Mouse (Mus musculus) MEL (cell line): ENCODE measurements at regions not wholly inside any gene's neighbourhood (a gene's known extent, or its start where the extent isn't known, plus 50 kb on each side); places are given as distances from the start of the nearest gene placed in this dataset.

Experiments
- DNase-seq: peaks from one replicate; pipeline ENCODE4 v3.0.0; 2011; ENCODE audit warnings: low read depth, low spot score
- H3K27ac ChIP-seq: 2 replicates; pipeline ENCODE4 v1.5.1; 2012; ENCODE audit warnings: low read depth, mild to moderate bottlenecking, control low read depth, low read length, moderate library complexity; ENCODE audit not compliant: control insufficient read depth
- H3K27me3 ChIP-seq, 2 experiments: fragments of 150-350 bp in 1 of 2; sonication (generic) in 1 of 2; 2 replicates each; pipeline ENCODE4 v1.6.1; 2012; ENCODE audit warnings: low read length in 2 of 2, mild to moderate bottlenecking in 2 of 2, improper control_type of control experiment in 1 of 2, moderate library complexity in 1 of 2; ENCODE audit not compliant: insufficient read depth in 2 of 2, control insufficient read depth in 1 of 2
- H3K36me3 ChIP-seq, 2 experiments: 2 replicates each; pipeline ENCODE4 v1.6.1; 2012 to 2014; ENCODE audit warnings: low read length in 2 of 2, improper control_type of control experiment in 1 of 2, inconsistent platforms in 1 of 2, mild to moderate bottlenecking in 1 of 2; ENCODE audit not compliant: insufficient read depth in 2 of 2, control insufficient read depth in 1 of 2
- H3K4me1 ChIP-seq, 2 experiments: fragments of 150-350 bp in 1 of 2; sonication (generic) in 1 of 2; 2 replicates each; pipeline ENCODE4 v1.6.1; 2012; ENCODE audit warnings: low read length in 2 of 2, improper control_type of control experiment in 1 of 2, mild to moderate bottlenecking in 1 of 2; ENCODE audit not compliant: insufficient read depth in 2 of 2, control insufficient read depth in 1 of 2
- H3K4me3 ChIP-seq, 2 experiments: fragments of 150-350 bp in 1 of 2; sonication (generic) in 1 of 2; 2 replicates each; pipeline ENCODE4 v1.5.1; 2012; ENCODE audit warnings: low read depth in 2 of 2, low read length in 2 of 2, mild to moderate bottlenecking in 2 of 2, moderate library complexity in 2 of 2, control low read depth in 1 of 2, improper control_type of control experiment in 1 of 2; ENCODE audit not compliant: control insufficient read depth in 1 of 2, insufficient read depth in 1 of 2
- H3K79me2 ChIP-seq: 2 replicates; pipeline ENCODE4 v1.6.1; 2012; ENCODE audit warnings: mild to moderate bottlenecking, low read length, moderate library complexity; ENCODE audit not compliant: control insufficient read depth, poor library complexity, insufficient read depth
- H3K9ac ChIP-seq: 2 replicates; pipeline ENCODE4 v1.6.1; 2012; ENCODE audit warnings: low read depth, mild to moderate bottlenecking, control low read depth, low read length, moderate library complexity; ENCODE audit not compliant: control insufficient read depth, poor library complexity, severe bottlenecking
- H3K9me3 ChIP-seq: fragments of 150-350 bp; sonication (generic); replicated peaks from 2 replicates; pipeline ENCODE4 v1.6.1; 2012; ENCODE audit warnings: mild to moderate bottlenecking, low read length, improper control_type of control experiment, moderate library complexity; ENCODE audit not compliant: insufficient read depth
- BHLHE40 ChIP-seq: IDR thresholded peaks from 2 replicates; pipeline ENCODE4 v1.6.1; 2012; ENCODE audit warnings: low read depth, mild to moderate bottlenecking, inconsistent platforms, low read length, improper control_type of control experiment, borderline replicate concordance
- CHD1 ChIP-seq: IDR thresholded peaks from 2 replicates; pipeline ENCODE4 v1.6.1; 2012; ENCODE audit warnings: low read depth, mild to moderate bottlenecking, inconsistent platforms, low read length, improper control_type of control experiment
- CTCF ChIP-seq, 3 experiments: IDR thresholded peaks in 2 of 3; conservative IDR thresholded peaks in 1 of 3; 2 replicates each; pipeline ENCODE4 v1.5.1; 2011 to 2012; ENCODE audit warnings: low read length in 3 of 3, low read depth in 2 of 3, mild to moderate bottlenecking in 2 of 3, improper control_type of control experiment in 1 of 3, inconsistent platforms in 1 of 3, mixed read lengths in 1 of 3, moderate library complexity in 1 of 3; ENCODE audit not compliant: control insufficient read depth in 1 of 3, insufficient read depth in 1 of 3, poor library complexity in 1 of 3, severe bottlenecking in 1 of 3
- ELF1 ChIP-seq: IDR thresholded peaks from 2 replicates; pipeline ENCODE4 v1.6.1; 2014; ENCODE audit warnings: low read depth, mild to moderate bottlenecking, inconsistent platforms, low read length, improper control_type of control experiment, moderate library complexity
- EP300 ChIP-seq, 2 experiments: IDR thresholded peaks; 2 replicates each; pipeline ENCODE4 v1.6.1; 2011; ENCODE audit warnings: improper control_type of control experiment in 2 of 2, low read length in 2 of 2, low read depth in 1 of 2, mild to moderate bottlenecking in 1 of 2
- GABPA ChIP-seq: IDR thresholded peaks from 2 replicates; pipeline ENCODE4 v1.6.1; 2012; ENCODE audit warnings: low read depth, mild to moderate bottlenecking, inconsistent platforms, low read length, improper control_type of control experiment, moderate library complexity
- GATA1 ChIP-seq: IDR thresholded peaks from 2 replicates; pipeline ENCODE4 v1.6.1; 2011; ENCODE audit warnings: low read depth, low read length, improper control_type of control experiment
- JUND ChIP-seq: IDR thresholded peaks from 2 replicates; pipeline ENCODE4 v1.6.1; 2011; ENCODE audit warnings: low read depth, mild to moderate bottlenecking, improper control_type of control experiment, low read length
- KAT2A ChIP-seq: conservative IDR thresholded peaks from 2 replicates; pipeline ENCODE4 v1.6.1; 2012; ENCODE audit warnings: low read depth, low read length, improper control_type of control experiment, inconsistent platforms
- MEF2A ChIP-seq: IDR thresholded peaks from 2 replicates; pipeline ENCODE4 v1.6.1; 2014; ENCODE audit warnings: low read depth, mild to moderate bottlenecking, inconsistent platforms, low read length, improper control_type of control experiment; ENCODE audit not compliant: poor library complexity, insufficient replicate concordance, severe bottlenecking; ENCODE audit errors: extremely low read depth
- MYC ChIP-seq: IDR thresholded peaks from 2 replicates; pipeline ENCODE4 v1.6.1; 2011; ENCODE audit warnings: low read depth, mild to moderate bottlenecking, low read length, improper control_type of control experiment, moderate library complexity
- NELFE ChIP-seq: IDR thresholded peaks from 2 replicates; pipeline ENCODE4 v1.6.1; 2011; ENCODE audit warnings: low read depth, low read length, improper control_type of control experiment
- POLR2A ChIP-seq, 2 experiments: IDR thresholded peaks; 2 replicates each; pipeline ENCODE4 v1.6.1; 2011 to 2012; ENCODE audit warnings: low read length in 2 of 2, mild to moderate bottlenecking in 2 of 2, control low read depth in 1 of 2, improper control_type of control experiment in 1 of 2, low read depth in 1 of 2, moderate library complexity in 1 of 2; ENCODE audit not compliant: control insufficient read depth in 1 of 2, insufficient read depth in 1 of 2, poor library complexity in 1 of 2
- POLR2AphosphoS5 ChIP-seq: IDR thresholded peaks from 2 replicates; pipeline ENCODE4 v1.6.1; 2012; ENCODE audit warnings: low read depth, borderline replicate concordance, mild to moderate bottlenecking, inconsistent platforms, low read length, moderate library complexity, mixed read lengths
- RCOR1 ChIP-seq: IDR thresholded peaks from 2 replicates; pipeline ENCODE4 v1.6.1; 2012; ENCODE audit warnings: low read depth, mild to moderate bottlenecking, inconsistent platforms, low read length, improper control_type of control experiment
- SIN3A ChIP-seq: IDR thresholded peaks from 2 replicates; pipeline ENCODE4 v1.6.1; 2012; ENCODE audit warnings: low read length, improper control_type of control experiment, inconsistent platforms
- TCF12 ChIP-seq: IDR thresholded peaks from 2 replicates; pipeline ENCODE4 v1.6.1; 2014; ENCODE audit warnings: low read depth, mild to moderate bottlenecking, inconsistent platforms, low read length, improper control_type of control experiment, moderate library complexity
- ZC3H11A ChIP-seq: IDR thresholded peaks from 2 replicates; pipeline ENCODE4 v1.6.1; 2012; ENCODE audit warnings: low read depth, mild to moderate bottlenecking, inconsistent platforms, low read length, improper control_type of control experiment
- ZKSCAN1 ChIP-seq: IDR thresholded peaks from 2 replicates; pipeline ENCODE4 v1.6.1; 2012; ENCODE audit warnings: low read depth, mild to moderate bottlenecking, inconsistent platforms, low read length, improper control_type of control experiment, moderate library complexity
- ZMIZ1 ChIP-seq: IDR thresholded peaks from 2 replicates; pipeline ENCODE4 v1.6.1; 2012; ENCODE audit warnings: low read depth, mild to moderate bottlenecking, inconsistent platforms, low read length, improper control_type of control experiment, moderate library complexity
- ZNF384 ChIP-seq: IDR thresholded peaks from 2 replicates; pipeline ENCODE4 v1.6.1; 2012; ENCODE audit warnings: low read depth, mild to moderate bottlenecking, inconsistent platforms, low read length, improper control_type of control experiment

DNA sequence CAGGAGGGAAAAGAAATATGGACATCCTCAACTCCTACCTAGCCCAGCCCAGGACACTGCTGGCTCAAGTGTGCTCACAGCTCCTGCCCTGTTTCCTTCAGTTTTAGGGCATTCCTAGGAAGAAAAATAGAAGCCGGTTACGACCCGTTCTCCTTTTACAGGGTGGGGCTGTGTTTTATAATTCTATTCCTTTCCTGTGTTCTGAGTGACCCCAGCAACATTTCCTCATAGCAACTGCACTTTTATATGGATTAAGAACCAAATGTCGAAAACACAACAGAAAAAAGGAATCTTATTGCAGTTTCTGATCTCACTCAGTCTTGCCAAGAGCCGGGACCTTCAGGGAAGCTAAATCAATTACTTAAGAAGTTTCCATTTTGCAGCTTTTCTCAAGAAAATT is 713.7 kb downstream of the Inhba start:
- no peaks in the 10 kb centered on the region for H3K4me1 ChIP-seq
- no peaks in the 10 kb centered on the region for H3K79me2 ChIP-seq
- no peak for DNase-seq
- TF ChIP-seq KAT2A (no peak), RCOR1 (no peak), NELFE (no peak), JUND (no peak), ELF1 (no peak), ZMIZ1 (no peak), POLR2A (IDR thresholded peaks at IDR 0.05; ENCODE audit: control insufficient read depth in 1 of 2, insufficient read depth in 1 of 2, low read depth in 1 of 2, low read length in 2 of 2, poor library complexity in 1 of 2) (no peak), CTCF (IDR thresholded peaks at IDR 0.05 in 2 of 3, conservative IDR thresholded peaks at IDR 0.05 in 1 of 3; ENCODE audit: control insufficient read depth in 1 of 3, insufficient read depth in 1 of 3, low read depth in 2 of 3, low read length in 3 of 3, poor library complexity in 1 of 3, severe bottlenecking in 1 of 3) (no peak), CHD1 (no peak), MEF2A (no peak), POLR2AphosphoS5 (no peak), MYC (no peak), BHLHE40 (no peak)
- no peak overlapping the region for H3K9ac ChIP-seq
- H3K9me3 ChIP-seq, result no peaks in the 10 kb centered on the region
- H3K4me3 ChIP-seq, result no peak overlapping the region
- H3K27ac ChIP-seq, result no peak overlapping the region
- no peaks in the 10 kb centered on the region for H3K36me3 ChIP-seq
- no peaks in the 10 kb centered on the region for H3K27me3 ChIP-seq

DNA sequence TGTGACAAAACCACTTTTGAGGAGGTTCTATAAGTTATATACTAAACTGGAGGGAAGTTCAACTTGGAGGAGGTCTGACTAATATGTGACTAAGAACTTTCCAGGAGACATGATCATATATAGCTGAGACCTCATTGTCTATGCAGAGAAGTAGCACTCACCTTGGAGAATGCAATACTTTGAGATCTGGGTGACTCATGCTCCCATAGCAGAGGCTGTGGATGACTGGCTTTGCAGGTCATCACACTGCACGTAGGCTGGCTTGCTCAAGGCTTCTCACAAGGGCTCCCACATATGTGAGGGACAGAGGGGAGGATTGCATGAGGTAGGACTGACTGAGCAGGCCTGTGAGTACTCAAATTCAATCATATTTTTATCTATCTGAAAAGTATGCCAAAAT is 726.7 kb downstream of the Inhba start:
- TF ChIP-seq ZNF384 (no peak), POLR2A (IDR thresholded peaks at IDR 0.05; ENCODE audit: control insufficient read depth in 1 of 2, insufficient read depth in 1 of 2, low read depth in 1 of 2, low read length in 2 of 2, poor library complexity in 1 of 2) (no peak), ELF1 (no peak), GABPA (no peak), SIN3A (no peak), JUND (no peak), BHLHE40 (no peak), CTCF (IDR thresholded peaks at IDR 0.05 in 2 of 3, conservative IDR thresholded peaks at IDR 0.05 in 1 of 3; ENCODE audit: control insufficient read depth in 1 of 3, insufficient read depth in 1 of 3, low read depth in 2 of 3, low read length in 3 of 3, poor library complexity in 1 of 3, severe bottlenecking in 1 of 3) (no peak), EP300 (IDR thresholded peaks at IDR 0.05; ENCODE audit: low read depth in 1 of 2, low read length in 2 of 2) (no peak), MEF2A (no peak), ZMIZ1 (no peak), KAT2A (no peak), ZKSCAN1 (no peak), TCF12 (no peak), GATA1 (no peak), MYC (no peak), ZC3H11A (no peak)
- no peak overlapping the region for H3K9ac ChIP-seq
- H3K27me3 ChIP-seq, result no peaks in the 10 kb centered on the region
- H3K27ac ChIP-seq, result no peak overlapping the region
- no peak for DNase-seq
- no peaks in the 10 kb centered on the region for H3K36me3 ChIP-seq
- no peak overlapping the region for H3K4me3 ChIP-seq
- H3K4me1 ChIP-seq, result no peaks in the 10 kb centered on the region
- no peaks in the 10 kb centered on the region for H3K79me2 ChIP-seq
- H3K9me3 ChIP-seq, result no peaks in the 10 kb centered on the region
